Mouse (Mus musculus): Measurements from ENCODE around the gene Apba2.

Gene Apba2

DNA sequence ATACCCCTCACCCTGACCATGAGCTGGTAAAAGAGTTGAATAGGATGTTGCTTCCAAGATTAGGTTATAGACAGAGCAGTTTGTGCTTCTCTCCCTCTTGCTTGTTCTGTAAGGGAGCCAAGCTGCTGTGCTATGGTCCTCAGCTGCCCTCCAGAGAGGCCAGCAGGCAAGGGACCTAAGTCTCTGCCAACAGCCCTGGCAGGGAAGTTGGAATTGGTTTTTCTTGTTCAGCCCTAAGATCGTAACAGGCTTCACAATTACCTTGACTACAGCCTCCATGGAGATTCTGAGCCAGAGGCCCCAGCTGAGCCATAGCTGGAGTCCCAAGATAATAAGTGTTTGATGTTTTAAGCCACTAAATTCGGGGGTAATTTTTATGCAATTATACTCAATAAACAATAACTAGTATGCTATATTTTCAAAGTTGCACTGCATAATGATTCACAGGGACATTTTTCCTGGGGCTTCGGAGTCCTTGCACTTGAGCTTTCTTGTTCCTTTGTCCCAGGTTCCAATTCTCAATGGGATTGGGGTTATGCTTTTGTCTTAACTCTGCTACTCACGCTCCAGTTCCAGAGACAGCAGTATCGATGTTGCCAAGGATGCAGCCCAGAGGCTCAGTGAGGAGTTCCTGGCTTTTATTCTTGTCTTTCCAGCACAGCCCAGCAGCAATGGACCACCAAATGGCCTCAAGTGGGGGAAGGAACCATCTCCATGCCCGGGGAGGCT is 224.6 kb downstream of the Apba2 start:
- DNase-seq (ENCODE audit: low read depth, low spot score) = no peak

- no peak for DNase-seq (ENCODE audit: low read depth, low spot score)
Measured at GRCm38 (mm10) chr7:64728181-64728591, 226.7 kb downstream of the Apba2 start.

GRCm38 (mm10) chr7:64728816-64729215 is 227.3 kb downstream of the Apba2 start:
- DNase-seq (ENCODE audit: low read depth, low spot score) = no peak

GRCm38 (mm10) chr7:64729785-64730184 is 228.3 kb downstream of the Apba2 start:
- DNase-seq (ENCODE audit: low read depth, low spot score) = peak; percentile 74

- peak; percentile 70 for DNase-seq (ENCODE audit: low read depth, low spot score)
Measured at GRCm38 (mm10) chr7:64739131-64739530, 237.6 kb downstream of the Apba2 start.

DNA sequence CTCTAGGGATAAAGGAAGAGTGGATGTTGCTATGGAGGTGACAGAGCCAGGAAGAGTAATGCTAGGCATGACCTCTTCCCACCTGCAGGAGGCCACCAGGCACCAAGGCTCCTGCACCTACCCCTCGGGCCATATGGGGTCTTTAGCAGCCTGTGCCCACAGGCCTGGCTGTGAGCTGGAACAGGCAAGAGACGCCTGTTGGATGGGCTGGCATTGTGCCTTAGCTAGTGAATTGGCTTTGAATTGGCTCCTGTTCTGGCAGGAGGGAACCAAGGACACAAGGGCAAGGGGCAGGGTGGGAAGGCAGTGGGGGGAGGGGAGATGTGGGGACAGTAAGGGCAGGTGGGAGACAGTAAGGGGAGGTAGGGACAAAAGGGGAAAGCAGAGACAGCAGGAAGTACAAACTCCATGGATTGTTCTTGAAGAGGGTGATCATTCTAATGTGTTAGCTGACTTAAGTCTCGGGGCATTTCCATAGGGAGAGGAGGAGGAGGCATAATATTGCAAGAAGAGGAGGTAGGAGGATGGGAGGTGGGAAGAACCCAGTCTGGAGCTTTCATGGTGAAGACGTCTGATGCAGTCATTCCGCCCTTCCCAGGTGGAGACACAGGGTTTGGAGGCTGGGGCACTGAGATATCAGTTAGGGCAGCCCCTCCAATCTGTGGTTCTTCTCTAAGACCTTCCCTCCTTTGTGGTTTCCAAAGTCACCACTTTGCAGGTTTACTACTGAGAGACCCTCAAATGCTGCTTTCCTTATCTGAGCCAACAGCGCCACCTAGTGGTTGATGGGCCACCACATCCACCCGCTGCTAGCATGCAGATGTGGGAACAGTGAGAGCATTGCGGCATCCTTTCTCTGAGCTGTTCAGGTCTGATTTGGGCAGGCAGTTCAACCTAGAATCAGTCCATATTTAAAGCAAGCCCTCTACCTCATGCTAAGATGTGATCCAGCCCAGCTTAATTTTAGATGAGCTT is 240.1 kb downstream of the Apba2 start:
- DNase-seq (ENCODE audit: low read depth, low spot score) = peak; percentile 92

GRCm38 (mm10) chr7:64743610-64744009 is 242.1 kb downstream of the Apba2 start:
- DNase-seq (ENCODE audit: low read depth, low spot score) = no peak

DNA sequence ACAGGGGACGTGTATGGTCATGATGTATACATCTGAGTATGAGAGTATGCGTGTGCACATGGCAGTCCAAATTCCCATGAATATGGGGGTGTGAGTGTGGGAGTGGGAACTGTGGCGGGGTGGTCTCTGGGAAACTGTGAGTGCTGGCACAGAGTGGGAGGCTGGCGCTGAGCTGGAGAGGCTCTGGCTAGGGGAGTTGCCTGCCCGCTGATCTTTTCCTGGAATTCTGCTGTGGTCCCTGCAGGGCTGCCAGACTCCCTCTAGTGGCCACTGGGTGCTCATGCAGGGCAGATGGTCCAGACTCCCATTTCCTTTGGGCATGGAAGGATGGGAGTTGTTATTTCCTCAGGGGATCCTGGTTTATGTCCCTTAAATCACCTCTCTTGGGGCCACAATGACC is 250.0 kb downstream of the Apba2 start:
- peak; percentile 83 for DNase-seq (ENCODE audit: low read depth, low spot score)

- DNase-seq (ENCODE audit: low read depth, low spot score) = no peak
Measured at GRCm38 (mm10) chr7:64752133-64752532, 250.6 kb downstream of the Apba2 start.

DNA sequence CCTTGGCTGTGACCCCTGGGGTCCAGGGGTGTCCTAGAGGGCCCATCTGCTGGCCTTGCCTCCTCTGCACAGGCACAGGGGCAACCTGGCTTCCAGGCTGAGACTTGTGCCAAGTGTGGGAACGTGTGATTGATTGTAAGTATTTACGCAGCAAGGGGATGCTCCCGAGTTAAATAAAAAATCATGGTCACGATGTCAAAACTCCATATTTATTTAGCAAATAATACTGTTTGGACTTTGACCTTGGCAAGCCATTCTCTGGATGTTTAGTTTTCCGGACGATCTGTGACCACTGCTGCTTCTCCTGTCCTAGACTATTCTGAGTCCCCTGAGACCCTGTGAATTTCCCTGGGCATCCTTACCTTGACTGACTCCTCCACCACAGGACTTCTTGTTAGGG is 252.2 kb downstream of the Apba2 start:
- no peak for DNase-seq (ENCODE audit: low read depth, low spot score)

GRCm38 (mm10) chr7:64754161-64754560 is 252.7 kb downstream of the Apba2 start:
- peak; percentile 54 for DNase-seq (ENCODE audit: low read depth, low spot score)

DNA sequence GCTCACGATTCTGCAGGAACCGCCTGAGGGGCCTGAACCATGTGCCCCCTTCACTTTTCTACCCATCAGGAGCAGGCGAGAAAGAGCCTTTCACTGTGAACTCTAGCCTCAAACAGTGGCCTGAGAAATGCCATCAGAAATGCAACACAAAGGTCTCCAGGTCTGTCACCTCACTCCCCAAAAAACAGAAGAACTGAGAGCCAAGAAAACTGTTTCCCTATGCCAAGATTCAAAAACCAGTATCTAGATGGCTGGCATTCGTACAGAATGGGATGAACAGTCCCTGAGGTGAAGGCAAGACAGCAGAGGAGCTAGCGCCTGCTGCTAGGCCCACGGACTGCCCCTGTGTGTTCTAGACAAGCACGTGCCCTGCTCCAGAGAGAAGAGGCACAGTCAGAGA is 253.6 kb downstream of the Apba2 start:
- DNase-seq (ENCODE audit: low read depth, low spot score) = no peak

GRCm38 (mm10) chr7:64765595-64765994 is 264.1 kb downstream of the Apba2 start:
- no peak for DNase-seq (ENCODE audit: low read depth, low spot score)

GRCm38 (mm10) chr7:64769768-64770167 is 268.3 kb downstream of the Apba2 start:
- DNase-seq (ENCODE audit: low read depth, low spot score) = no peak

GRCm38 (mm10) chr7:64770779-64771390 is 269.4 kb downstream of the Apba2 start:
- DNase-seq (ENCODE audit: low read depth, low spot score) = peak; percentile 33

DNA sequence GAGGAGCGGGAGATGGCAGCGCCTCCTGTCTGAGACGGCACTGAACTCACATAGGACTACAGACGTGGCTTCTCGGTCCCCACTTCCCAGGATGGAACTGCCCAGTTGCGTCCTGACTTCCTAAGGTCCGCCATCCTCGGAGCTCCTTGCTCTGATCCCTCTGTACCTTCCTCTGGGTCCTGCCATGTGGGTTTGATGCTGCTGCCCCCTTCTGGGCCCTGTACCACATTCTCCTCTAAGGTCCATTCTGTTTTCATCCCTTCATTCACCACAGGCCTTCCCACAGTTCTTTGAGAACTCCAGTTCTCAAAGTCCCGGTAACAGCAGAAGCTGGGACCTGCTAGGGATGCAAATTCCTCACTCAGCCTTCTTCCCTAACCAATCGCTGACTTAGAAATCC is 272.0 kb downstream of the Apba2 start:
- DNase-seq (ENCODE audit: low read depth, low spot score) = no peak

GRCm38 (mm10) chr7:64776708-64777489 is 275.4 kb downstream of the Apba2 start:
- DNase-seq (ENCODE audit: low read depth, low spot score) = no peak

GRCm38 (mm10) chr7:64779501-64779900 is 278.0 kb downstream of the Apba2 start:
- no peak for DNase-seq (ENCODE audit: low read depth, low spot score)

DNA sequence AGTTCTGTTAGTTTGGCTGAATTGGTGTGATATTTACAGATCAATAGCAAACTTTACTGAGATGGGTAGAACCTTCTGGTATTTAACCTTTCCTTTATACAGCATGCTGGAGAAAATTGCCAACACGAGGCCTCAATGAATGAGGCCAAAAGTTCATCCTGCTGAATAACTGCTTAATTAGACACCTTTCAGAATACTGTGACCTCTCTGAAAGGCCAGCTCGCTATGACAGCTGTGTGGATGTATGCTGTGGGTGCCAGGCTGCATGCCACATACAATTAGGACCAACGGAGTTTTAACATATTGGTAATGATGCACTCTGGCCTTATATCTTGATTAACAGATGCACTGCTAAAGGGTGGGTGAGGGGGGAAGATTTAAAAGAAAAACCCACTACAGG is 283.5 kb downstream of the Apba2 start:
- no peak for DNase-seq (ENCODE audit: low read depth, low spot score)

GRCm38 (mm10) chr7:64791145-64791544 is 289.6 kb downstream of the Apba2 start:
- no peak for DNase-seq (ENCODE audit: low read depth, low spot score)

- no peak for DNase-seq (ENCODE audit: low read depth, low spot score)
Measured at GRCm38 (mm10) chr7:64792031-64792430, 290.5 kb downstream of the Apba2 start.

Measured in mesoderm, embryonic 11.5 days (tissue).